ENCODE assay signal across 34 mouse cellular contexts in the genomic region with DNA sequence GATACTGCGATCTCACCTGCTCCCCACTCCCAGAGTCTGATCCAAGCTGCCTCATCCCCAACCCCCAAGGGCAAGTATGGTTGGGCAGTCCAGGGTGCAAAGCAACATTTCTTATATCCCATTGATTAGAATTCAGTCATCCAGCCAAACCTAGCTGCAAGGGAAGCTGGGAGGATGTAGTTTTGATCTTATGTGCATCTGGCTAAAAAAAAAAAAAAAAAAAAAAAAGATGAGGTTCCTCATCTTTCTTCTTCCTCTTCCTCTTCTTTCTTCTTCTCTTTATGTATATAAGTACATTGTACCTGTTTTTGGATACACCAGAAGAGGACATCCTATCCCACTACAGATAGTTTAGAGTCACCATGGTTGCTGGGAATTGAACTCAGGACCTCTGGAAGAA. TPM values are rescaled to one million over a fixed set of nuclear protein-coding genes. Genes with fewer than 3 reads are reported as not detected.
"Had no signal": no experiment of that assay in that cellular context is flagged by ENCODE, and none has a peak within 500 bp of the region (broad histone marks: within the 10 kb centered on the region; RNA-seq: fewer than 3 reads in every experiment).

No protein-coding gene starts in this region.

- H3K27ac ChIP-seq: gastrocnemius, adult 2 months; heart, adult 2 months; heart, embryonic 13.5 days; heart, embryonic 15.5 days; hindbrain, embryonic 15.5 days; hindbrain, postnatal 0 days; layer of hippocampus, adult 2 months; left cerebral cortex, adult 2 months; limb, embryonic 13.5 days; limb, embryonic 15.5 days; liver, embryonic 12.5 days; liver, embryonic 14.5 days had no signal

- H3K36me3 ChIP-seq: heart, embryonic 13.5 days; heart, embryonic 15.5 days; hindbrain, embryonic 10.5 days; hindbrain, embryonic 15.5 days; limb, embryonic 13.5 days; limb, embryonic 15.5 days; liver, embryonic 12.5 days had no signal

- H3K9me3 ChIP-seq: heart, embryonic 13.5 days; heart, embryonic 15.5 days; hindbrain, embryonic 15.5 days; limb, embryonic 13.5 days; limb, embryonic 15.5 days; liver, embryonic 12.5 days had no signal

- H3K27me3 ChIP-seq: hindbrain, embryonic 15.5 days; limb, embryonic 13.5 days; limb, embryonic 15.5 days had no signal

- H3K4me2 ChIP-seq: heart, embryonic 11.5 days; heart, embryonic 13.5 days; heart, embryonic 15.5 days; hindbrain, embryonic 15.5 days; limb, embryonic 13.5 days; limb, embryonic 15.5 days; liver, embryonic 12.5 days had no signal

- DNase-seq: gastrocnemius, adult 2 months; gastrocnemius, postnatal 10 days; gastrocnemius, postnatal 25 days; heart, adult 2 months; heart, postnatal 10 days; heart, postnatal 4 days; kidney, adult 11 months; kidney, adult 2 months; kidney, postnatal 10 days; kidney, postnatal 25 days; kidney, postnatal 4 days; left cerebral cortex, postnatal 4 days had no signal

- H3K9ac ChIP-seq: heart, embryonic 13.5 days; heart, embryonic 15.5 days; hindbrain, embryonic 15.5 days; limb, embryonic 13.5 days; limb, embryonic 15.5 days; liver, embryonic 12.5 days; liver, embryonic 14.5 days had no signal

- ATAC-seq: hindbrain, postnatal 0 days; intestine, embryonic 16.5 days; liver, embryonic 12.5 days had no signal

- H3K4me3 ChIP-seq: gastrocnemius, adult 2 months; heart, adult 2 months; heart, embryonic 13.5 days; heart, embryonic 15.5 days; hindbrain, embryonic 10.5 days; hindbrain, embryonic 15.5 days; layer of hippocampus, adult 2 months; left cerebral cortex, adult 2 months; limb, embryonic 13.5 days; limb, embryonic 15.5 days; liver, embryonic 12.5 days had no signal

RNA-seq across cellular contexts. Expression of a gene that starts 17.7 kb away (rescaled TPM):
- total RNA-seq: gastrocnemius, postnatal 10 days; gastrocnemius, postnatal 25 days; gastrocnemius, postnatal 4 days; granulocyte monocyte progenitor cell, adult 5-6 weeks; heart, postnatal 10 days; hindbrain, postnatal 0 days; layer of hippocampus, adult 2 months; layer of hippocampus, postnatal 10 days; left cerebral cortex, adult 2 months; left cerebral cortex, postnatal 10 days; left cerebral cortex, postnatal 4 days; liver, adult 2 months had no signal
- polyA plus RNA-seq: heart, adult 2 months; intestine, embryonic 14.5 days; kidney, adult 2 months; kidney, embryonic 16.5 days; limb, embryonic 11.5 days; limb, embryonic 13.5 days; limb, embryonic 15.5 days; liver, adult 2 months; liver, embryonic 12.5 days; liver, embryonic 14.5 days; liver, embryonic 16.5 days had no signal
